Mouse (Mus musculus) olfactory bulb, adult 2 months (tissue): ENCODE results near the gene Il1rn.

Experiments
- CTCF ChIP-seq: fragments of 200-500 bp; IDR thresholded peaks from 2 replicates; pipeline ENCODE4 v1.5.1; 2012; ENCODE audit warnings: low read depth, mild to moderate bottlenecking, low read length, moderate library complexity; ENCODE audit not compliant: insufficient read depth
- POLR2A ChIP-seq: fragments of 200-500 bp; IDR thresholded peaks from 2 replicates; pipeline ENCODE4 v1.6.1; 2012; ENCODE audit warnings: mild to moderate bottlenecking, low read depth, low read length, moderate library complexity; ENCODE audit not compliant: insufficient read depth

GRCm38 (mm10) chr2:24384393-24384792 is 47.7 kb downstream of the Il1rn start:
- TF ChIP-seq POLR2A (no peak), CTCF (no peak)
